ENCODE assay signal across 26 mouse cellular contexts in the genomic region with DNA sequence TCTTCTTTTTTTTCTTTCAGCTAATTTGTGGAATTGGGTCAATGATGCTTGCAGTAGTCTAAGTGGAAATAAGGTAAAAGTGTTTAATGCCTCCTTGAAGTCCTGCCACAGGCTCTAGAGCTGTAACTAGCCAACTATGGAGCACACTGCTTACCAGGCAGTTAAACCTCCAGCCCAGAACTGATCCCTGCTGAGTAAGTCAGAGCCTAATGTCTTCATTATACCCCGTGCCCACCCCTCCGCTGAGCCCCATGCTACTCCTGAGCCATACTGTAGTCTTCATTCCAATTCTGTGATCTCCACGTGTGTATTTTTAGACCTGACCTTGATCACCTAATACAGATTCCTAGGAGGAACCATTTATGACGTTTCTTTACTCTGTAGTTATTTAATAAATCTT. TPM values are rescaled to one million over a fixed set of nuclear protein-coding genes. Genes with fewer than 3 reads are reported as not detected.
DNase-seq lines count a peak whose midpoint lies in the region; ATAC-seq and TF ChIP-seq lines count a peak whose summit lies in the region.
"Had no signal": no experiment of that assay in that cellular context is flagged by ENCODE, and none has a peak within 500 bp of the region (broad histone marks: within the 10 kb centered on the region; RNA-seq: fewer than 3 reads in every experiment).

No protein-coding gene starts in this region.

- no peaks in the 10 kb centered on the region for H3K9me3 ChIP-seq in hindbrain, postnatal 0 days (ENCODE audit: low read length)
- no peaks in the 10 kb centered on the region for H3K9me3 ChIP-seq in hindbrain, embryonic 10.5 days
- H3K9me3 ChIP-seq: forebrain, embryonic 10.5 days; forebrain, embryonic 13.5 days; G1E; heart, embryonic 12.5 days; heart, embryonic 15.5 days; hindbrain, embryonic 13.5 days had no signal

- no peak overlapping the region for H3K27ac ChIP-seq in hindbrain, postnatal 0 days
- no peak overlapping the region for H3K27ac ChIP-seq in hindbrain, embryonic 10.5 days
- H3K27ac ChIP-seq: forebrain, embryonic 10.5 days; forebrain, embryonic 13.5 days; heart, embryonic 15.5 days; hindbrain, embryonic 13.5 days had no signal

- H3K36me3 ChIP-seq in hindbrain, postnatal 0 days (ENCODE audit: insufficient read depth, low read length) = no peaks in the 10 kb centered on the region
- H3K36me3 ChIP-seq in hindbrain, embryonic 10.5 days = no peaks in the 10 kb centered on the region
- H3K36me3 ChIP-seq: forebrain, embryonic 10.5 days; G1E; heart, embryonic 12.5 days; heart, embryonic 15.5 days; hindbrain, embryonic 13.5 days had no signal

- no peak overlapping the region for H3K4me3 ChIP-seq in hindbrain, postnatal 0 days (ENCODE audit: low read length)
- H3K4me3 ChIP-seq in hindbrain, embryonic 10.5 days = no peak overlapping the region
- H3K4me3 ChIP-seq: forebrain, embryonic 10.5 days; forebrain, embryonic 13.5 days; heart, embryonic 12.5 days; heart, embryonic 15.5 days; hindbrain, embryonic 13.5 days had no signal

- H3K9ac ChIP-seq in hindbrain, postnatal 0 days (replicated peaks; ENCODE audit: low read length) = no peak overlapping the region
- H3K9ac ChIP-seq: forebrain, embryonic 13.5 days; heart, embryonic 12.5 days; heart, embryonic 15.5 days; hindbrain, embryonic 13.5 days had no signal

- CTCF ChIA-PET in Patski (lab: Charles Lee) = no interaction called here

- in situ Hi-C loops in Patski (cut with MboI; ENCODE audit: low pct_unique_long_range_greater_than_20kb) = no loop called here

- DNase-seq in heart, adult 11 months = peak; percentile 6
- DNase-seq in heart, adult 9 months (ENCODE audit: low spot score in 2 of 2) = no peak
- DNase-seq in hindbrain, postnatal 0 days (ENCODE audit: low spot score) = no peak
- DNase-seq in hindbrain, embryonic 10.5 days (ENCODE audit: low spot score) = no peak
- DNase-seq in Patski (ENCODE audit: low read depth, low spot score) = no peak
- DNase-seq in spleen, postnatal 10 days (ENCODE audit: low spot score in 2 of 2) = no peak
- DNase-seq: adrenal gland, adult 2 months; adrenal gland, postnatal 14 days; B cell, adult 2 months; cerebellum, adult 11 months; cerebellum, adult 8-10 months; cerebellum, postnatal 14 days; gastrocnemius, postnatal 10 days; gastrocnemius, postnatal 36 days; heart, postnatal 10 days; heart, postnatal 4 days had no signal

- 58% methylated on average over 4 of the region's 4 CpGs for WGBS in hindbrain, postnatal 0 days
- WGBS in hindbrain, embryonic 10.5 days = 81% methylated on average over 4 of the region's 4 CpGs

- no peaks in the 10 kb centered on the region for H3K4me1 ChIP-seq in hindbrain, postnatal 0 days (ENCODE audit: insufficient read depth, low read length)
- H3K4me1 ChIP-seq in hindbrain, embryonic 10.5 days (replicated peaks) = no peaks in the 10 kb centered on the region
- H3K4me1 ChIP-seq: forebrain, embryonic 13.5 days; heart, embryonic 12.5 days; heart, embryonic 15.5 days; hindbrain, embryonic 13.5 days had no signal

- POLR2A ChIA-PET in Patski (lab: Charles Lee) = no interaction called here

- no peak overlapping the region for H3K4me2 ChIP-seq in hindbrain, postnatal 0 days (ENCODE audit: low read depth, low read length)
- H3K4me2 ChIP-seq: forebrain, embryonic 13.5 days; heart, embryonic 12.5 days; heart, embryonic 15.5 days; hindbrain, embryonic 13.5 days had no signal

- ATAC-seq in hindbrain, postnatal 0 days = 0 out of 2 replicates have a peak, but pooled peaks have one; percentile 44
- peak; percentile 63 for ATAC-seq in Patski
- ATAC-seq: forebrain, embryonic 13.5 days; forebrain, embryonic 16.5 days; inflammation-experienced regulatory T-cells, adult 6 months; intestine, embryonic 16.5 days had no signal

- TF ChIP-seq CTCF in hindbrain, postnatal 0 days (IDR thresholded peaks at IDR 0.05; ENCODE audit: low read depth) = no peak
- TF ChIP-seq CTCF in Patski (IDR thresholded peaks at IDR 0.05) = no peak

- H3K27me3 ChIP-seq in hindbrain, postnatal 0 days (ENCODE audit: insufficient read depth, low read length) = no peaks in the 10 kb centered on the region
- no peaks in the 10 kb centered on the region for H3K27me3 ChIP-seq in hindbrain, embryonic 10.5 days (ENCODE audit: insufficient read depth, poor library complexity, severe bottlenecking)
- H3K27me3 ChIP-seq in Patski = peaks cover 3% of the 10 kb centered on the region
- H3K27me3 ChIP-seq: CH12.LX; forebrain, embryonic 13.5 days; heart, embryonic 12.5 days; heart, embryonic 15.5 days; hindbrain, embryonic 13.5 days had no signal

RNA-seq across cellular contexts. Expression of a gene that starts 44.5 kb away (rescaled TPM):
- total RNA-seq in hindbrain, postnatal 0 days (2014; rRNA removed) = 3.2 and 4.0 TPM in 2 replicates
- 1.1 and 1.2 TPM in 2 replicates for polyA plus RNA-seq in hindbrain, postnatal 0 days (2015; fragmentation: Nextera tagmentation; extraction: Ambion mirVana)
- polyA plus RNA-seq in hindbrain, embryonic 10.5 days (2016; fragmentation: Nextera tagmentation; extraction: Ambion mirVana) = 0.27 and 0.34 TPM in 2 replicates
- 0.01 TPM for polyA plus RNA-seq in Patski (2021)
- polyA plus RNA-seq: G1E; inflammation-experienced regulatory T-cells, adult 6 months had no signal
